Mouse (Mus musculus): ENCODE results near the gene Olfr292. TPM values are rescaled to one million over a fixed set of nuclear protein-coding genes. Genes with fewer than 3 reads are reported as not detected.

Gene Olfr292
- polyA plus RNA-seq (2014; fragmentation: Illumina TruSeq; extraction: RNeasy Lipid Tissue Mini Kit (QIAGEN cat#74804); ENCODE audit: low read depth, low replicate concordance) = not detected

DNA sequence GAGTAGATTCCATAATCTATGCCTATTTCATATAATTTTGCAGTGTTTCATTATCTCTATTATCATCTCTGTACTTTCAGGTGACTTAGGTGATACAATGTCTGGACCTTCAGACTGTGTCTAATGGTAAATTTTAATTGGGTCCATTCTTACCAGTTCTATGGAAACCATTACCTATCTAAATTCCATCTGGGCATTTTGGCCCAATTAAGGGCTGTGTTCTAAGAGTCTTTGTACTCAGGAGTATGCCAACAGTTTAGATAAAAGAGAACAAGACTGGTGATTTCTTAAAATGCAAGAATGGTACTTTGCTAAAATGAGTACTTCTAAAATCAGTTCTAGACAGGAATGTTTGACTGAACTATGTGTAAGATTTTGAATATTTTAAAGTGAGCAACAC lies at the start of gene Olfr292:
Gene Olfr292 (plus strand): TSS at position 301 of the 400 bp plus-strand sequence.

DNA sequence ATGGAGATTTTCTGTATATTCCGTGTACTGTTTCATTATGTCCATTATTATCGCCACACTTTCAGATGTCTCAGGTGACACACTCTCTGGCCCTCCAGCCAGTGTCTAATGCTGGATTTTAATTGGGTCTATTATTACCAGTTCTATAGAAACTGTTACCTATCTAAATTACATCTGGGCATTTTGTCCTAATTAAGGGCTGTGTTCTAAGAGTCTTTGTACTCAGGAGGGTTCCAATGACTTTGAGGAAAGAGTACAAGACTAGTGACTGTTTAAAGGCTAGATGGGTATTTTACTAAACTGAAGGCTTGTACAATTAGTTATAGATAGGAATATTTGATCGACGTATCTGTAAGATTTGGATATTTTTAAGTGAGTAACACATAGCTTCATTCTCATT lies 39.4 kb upstream of the Olfr292 start, which contains the start of gene Olfr293:
Gene Olfr293 (plus strand): TSS at position 301 of the 400 bp plus-strand sequence.

Other genes starting within 250 kb of the Olfr292 start
- gene Olfr299, start 228.4 kb upstream of the Olfr292 start, polyA plus RNA-seq (2014; fragmentation: Illumina TruSeq; extraction: RNeasy Lipid Tissue Mini Kit (QIAGEN cat#74804); ENCODE audit: low read depth, low replicate concordance) = not detected
- gene Olfr298, start 195.8 kb upstream of the Olfr292 start, polyA plus RNA-seq (2014; fragmentation: Illumina TruSeq; extraction: RNeasy Lipid Tissue Mini Kit (QIAGEN cat#74804); ENCODE audit: low read depth, low replicate concordance) = not detected
- gene Olfr297, start 168.4 kb upstream of the Olfr292 start, polyA plus RNA-seq (2014; fragmentation: Illumina TruSeq; extraction: RNeasy Lipid Tissue Mini Kit (QIAGEN cat#74804); ENCODE audit: low read depth, low replicate concordance) = not detected
- gene Olfr295, start 104.5 kb upstream of the Olfr292 start, polyA plus RNA-seq (2014; fragmentation: Illumina TruSeq; extraction: RNeasy Lipid Tissue Mini Kit (QIAGEN cat#74804); ENCODE audit: low read depth, low replicate concordance) = not detected
- gene Olfr294, start 71.7 kb upstream of the Olfr292 start, polyA plus RNA-seq (2014; fragmentation: Illumina TruSeq; extraction: RNeasy Lipid Tissue Mini Kit (QIAGEN cat#74804); ENCODE audit: low read depth, low replicate concordance) = not detected
- gene Olfr293, start 39.3 kb upstream of the Olfr292 start, polyA plus RNA-seq (2014; fragmentation: Illumina TruSeq; extraction: RNeasy Lipid Tissue Mini Kit (QIAGEN cat#74804); ENCODE audit: low read depth, low replicate concordance) = not detected
- gene Folh1, start 87.6 kb downstream of the Olfr292 start, polyA plus RNA-seq (2014; fragmentation: Illumina TruSeq; extraction: RNeasy Lipid Tissue Mini Kit (QIAGEN cat#74804); ENCODE audit: low read depth, low replicate concordance) = 9.8 TPM
- gene Vmn2r77, start 106.7 kb downstream of the Olfr292 start, polyA plus RNA-seq (2014; fragmentation: Illumina TruSeq; extraction: RNeasy Lipid Tissue Mini Kit (QIAGEN cat#74804); ENCODE audit: low read depth, low replicate concordance) = not detected
- gene Vmn2r78, start 226.8 kb downstream of the Olfr292 start, polyA plus RNA-seq (2014; fragmentation: Illumina TruSeq; extraction: RNeasy Lipid Tissue Mini Kit (QIAGEN cat#74804); ENCODE audit: low read depth, low replicate concordance) = 0.14 TPM